Mouse (Mus musculus) ovary, adult 18-20 months (tissue): ENCODE measurements around the gene Gm20388.

Experiments used
- DNase-seq: peaks from one replicate; pipeline ENCODE4 v3.0.0; 2022; ENCODE audit warnings: low spot score, mixed read lengths

Gm20388 gene

DNA sequence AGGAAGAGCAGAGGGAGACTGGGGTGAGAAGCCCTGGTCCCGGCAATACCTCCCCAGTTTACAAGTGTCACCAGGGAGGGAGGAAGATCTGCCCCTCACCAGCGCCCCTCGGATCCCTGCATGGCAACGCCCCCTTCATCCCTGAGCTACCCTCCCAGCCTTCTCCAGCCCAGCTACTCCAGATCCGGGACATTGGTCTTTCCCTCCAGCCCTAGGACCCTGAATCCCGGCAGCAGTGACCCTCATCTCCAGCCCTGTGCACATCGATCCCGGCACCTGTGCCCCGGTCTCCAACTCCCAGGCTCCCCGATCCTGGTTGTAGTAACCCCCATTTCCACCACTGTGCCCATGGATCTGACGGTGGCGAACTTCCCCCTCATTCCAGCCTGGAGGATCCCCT, 2532.1 kb downstream of the Gm20388 start:
- DNase-seq = no peak

DNA sequence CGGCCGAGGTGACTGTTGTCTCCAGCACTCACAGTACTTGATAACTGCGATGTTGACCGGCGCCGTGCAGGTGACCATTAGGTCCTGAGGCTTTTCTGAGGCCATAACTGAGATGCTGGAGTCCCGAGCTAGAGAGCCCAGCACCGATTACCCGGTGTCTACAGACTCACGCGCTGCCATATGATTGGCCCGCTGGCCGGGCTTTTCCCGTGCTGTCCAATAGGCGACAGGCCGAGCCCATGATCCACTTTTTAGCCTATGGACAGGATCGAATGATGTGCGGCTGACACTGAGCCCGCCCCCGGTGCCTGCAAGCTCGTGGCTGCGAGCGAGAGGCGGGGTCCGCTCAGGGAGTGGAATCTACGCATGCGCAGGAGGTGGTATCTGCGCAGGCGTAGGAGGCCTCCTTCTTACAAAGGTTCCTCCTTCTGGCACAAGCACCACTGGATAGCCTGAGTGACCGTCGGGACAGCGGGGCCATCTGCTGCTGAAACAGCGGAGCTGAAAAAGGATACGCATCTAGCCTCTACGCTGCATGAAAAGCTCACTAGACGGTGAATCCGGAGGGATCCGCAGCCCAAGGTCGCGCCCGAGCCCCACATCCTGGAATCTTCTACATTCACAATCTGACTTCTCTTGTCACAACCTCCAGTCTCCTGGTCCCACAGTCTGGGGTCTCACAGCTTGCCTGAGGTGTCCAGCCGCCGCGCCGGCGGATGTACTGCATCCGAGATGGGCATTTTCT, 2532.8 kb downstream of the Gm20388 start, which contains the start of gene Mvd:
Mvd (minus strand) TSS at position 161 of the 745 bp plus-strand sequence.
- peak; percentile 100 for DNase-seq

DNA sequence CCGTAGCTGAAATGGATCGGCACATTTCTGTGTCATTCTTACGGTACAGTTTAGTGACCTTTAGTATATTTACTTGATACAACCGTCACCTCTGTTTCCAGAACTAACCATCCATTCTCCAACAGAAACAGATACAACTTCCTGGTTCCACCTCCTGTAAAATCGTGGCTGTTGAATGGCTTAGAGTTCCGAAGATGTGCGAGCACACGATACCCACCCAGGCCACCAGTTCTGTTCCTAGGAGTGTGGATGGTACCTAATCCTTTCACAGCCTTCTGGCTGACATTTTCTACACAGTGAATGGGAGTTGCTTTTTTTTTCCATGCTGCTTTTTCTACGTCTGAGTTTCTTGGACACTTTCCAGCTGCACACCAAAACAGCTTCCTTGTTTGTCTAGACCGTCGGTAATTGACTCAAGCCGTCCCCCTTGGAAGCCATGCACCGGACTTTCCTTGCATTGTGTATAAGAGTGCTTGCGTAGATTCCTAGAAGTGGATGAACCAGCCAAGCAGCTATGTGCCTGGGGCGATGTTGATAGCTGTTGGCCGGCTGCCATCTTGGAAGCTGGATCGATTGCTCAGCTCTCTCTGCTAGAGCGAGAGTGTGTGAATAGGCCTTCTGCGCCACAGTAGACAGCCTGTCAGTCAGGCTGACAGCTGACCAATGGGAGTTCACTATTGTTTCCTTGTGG, 2533.6 kb downstream of the Gm20388 start:
- peak; percentile 75 for DNase-seq

DNA sequence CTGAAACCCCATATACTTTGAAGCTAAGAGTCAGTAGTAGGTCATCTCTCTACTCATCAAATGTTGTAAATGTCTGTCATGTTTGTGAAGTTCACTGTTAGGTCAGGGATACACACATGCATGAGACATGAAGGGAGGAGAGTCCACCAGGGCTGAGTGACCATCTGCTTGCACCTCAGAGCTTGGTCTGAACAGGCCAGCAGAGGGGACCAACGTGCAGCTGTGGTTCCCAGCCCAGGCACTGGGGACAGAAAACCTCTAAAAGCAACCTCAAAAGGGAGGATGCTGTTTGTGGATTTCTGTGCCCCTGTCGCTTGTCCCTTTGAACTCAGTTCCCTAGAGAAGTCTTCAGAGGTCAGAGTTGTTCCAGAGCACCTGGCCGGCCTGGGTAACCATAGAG, 2534.6 kb downstream of the Gm20388 start:
- no peak for DNase-seq

DNA sequence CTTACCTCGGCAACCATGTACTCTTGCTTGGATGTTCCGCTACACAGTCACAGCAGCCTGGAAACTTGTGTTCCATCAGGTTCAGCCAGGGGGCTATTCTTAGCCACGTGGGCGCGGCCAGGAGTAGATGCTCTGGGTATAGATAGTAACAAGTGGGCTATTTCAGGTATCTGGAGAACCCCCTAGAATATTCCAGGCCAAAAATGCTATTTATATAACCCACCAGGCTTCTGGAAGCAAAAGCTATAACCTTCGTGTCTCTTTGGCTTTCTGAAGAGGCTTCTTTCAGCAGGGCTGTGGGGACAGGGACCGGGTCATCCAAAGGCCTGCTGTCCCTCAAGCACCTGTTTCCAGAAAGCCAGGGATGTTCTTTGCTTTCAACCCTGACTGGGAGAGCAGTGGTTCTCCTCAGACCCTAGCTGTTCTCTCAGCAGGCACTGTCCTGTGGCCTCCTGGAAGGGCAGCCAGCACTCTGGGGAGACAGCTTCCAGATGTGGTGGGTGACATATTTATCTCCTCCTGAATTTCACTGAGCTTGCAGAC, 2540.6 kb downstream of the Gm20388 start:
- DNase-seq = no peak

DNA sequence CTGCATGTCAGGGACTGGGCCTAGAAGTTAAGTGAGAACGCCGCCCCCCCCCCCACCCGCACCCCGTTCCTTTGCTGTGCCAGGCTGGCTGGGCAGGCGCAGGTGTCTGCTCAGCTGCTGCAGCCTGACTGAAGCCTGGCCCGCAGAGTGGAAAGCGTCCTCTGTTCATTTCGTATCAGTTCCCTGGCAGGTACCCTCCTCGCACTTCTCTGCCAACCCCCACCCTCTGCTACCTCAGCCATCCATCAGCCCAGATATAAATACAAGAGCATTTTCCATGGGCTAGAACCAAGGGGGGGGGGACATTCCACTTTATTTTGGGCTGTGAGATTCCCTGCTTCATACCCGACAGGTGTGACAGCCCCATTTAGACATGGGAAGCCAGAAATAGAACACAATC, 2541.5 kb downstream of the Gm20388 start:
- DNase-seq = no peak

DNA sequence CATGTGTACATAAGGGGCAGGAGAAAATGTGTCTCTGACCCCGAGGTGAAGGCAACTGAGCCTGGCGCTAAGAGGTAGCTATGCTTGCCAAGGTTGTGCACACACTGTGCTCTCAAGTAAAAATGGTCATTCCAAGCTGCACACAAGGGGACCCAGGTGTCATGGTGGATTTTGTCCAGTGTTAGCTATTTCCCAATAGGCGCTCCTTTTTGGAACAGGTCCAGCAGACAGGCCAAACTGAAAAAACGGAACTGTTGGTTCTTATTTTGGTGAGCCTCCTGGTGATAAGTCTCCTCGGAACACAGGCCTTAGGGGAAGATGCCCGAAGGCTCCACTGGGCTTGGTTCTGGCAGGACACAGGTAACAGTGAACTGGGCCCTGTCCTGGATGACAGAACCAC, 2543.8 kb downstream of the Gm20388 start:
- DNase-seq = no peak

DNA sequence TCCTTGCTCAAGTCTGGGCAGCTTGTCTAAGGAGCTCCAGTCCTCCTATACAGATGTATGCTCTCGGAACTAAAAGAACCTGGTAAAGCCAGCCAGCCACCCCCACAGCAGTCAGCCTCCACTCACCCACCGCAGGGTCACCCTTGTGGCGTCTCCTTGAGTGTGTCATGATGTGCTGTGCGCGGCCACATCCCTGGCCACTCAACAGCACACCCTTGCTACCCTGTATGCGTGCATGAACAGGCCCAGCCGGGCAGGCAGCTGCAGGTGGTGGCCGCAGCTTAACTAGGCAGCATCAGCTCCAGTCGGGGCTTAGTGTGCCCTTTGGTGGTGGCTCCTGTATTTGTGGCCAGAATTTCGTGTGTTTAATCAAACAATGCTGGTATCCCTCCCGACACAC, 2546.5 kb downstream of the Gm20388 start:
- DNase-seq = no peak

DNA sequence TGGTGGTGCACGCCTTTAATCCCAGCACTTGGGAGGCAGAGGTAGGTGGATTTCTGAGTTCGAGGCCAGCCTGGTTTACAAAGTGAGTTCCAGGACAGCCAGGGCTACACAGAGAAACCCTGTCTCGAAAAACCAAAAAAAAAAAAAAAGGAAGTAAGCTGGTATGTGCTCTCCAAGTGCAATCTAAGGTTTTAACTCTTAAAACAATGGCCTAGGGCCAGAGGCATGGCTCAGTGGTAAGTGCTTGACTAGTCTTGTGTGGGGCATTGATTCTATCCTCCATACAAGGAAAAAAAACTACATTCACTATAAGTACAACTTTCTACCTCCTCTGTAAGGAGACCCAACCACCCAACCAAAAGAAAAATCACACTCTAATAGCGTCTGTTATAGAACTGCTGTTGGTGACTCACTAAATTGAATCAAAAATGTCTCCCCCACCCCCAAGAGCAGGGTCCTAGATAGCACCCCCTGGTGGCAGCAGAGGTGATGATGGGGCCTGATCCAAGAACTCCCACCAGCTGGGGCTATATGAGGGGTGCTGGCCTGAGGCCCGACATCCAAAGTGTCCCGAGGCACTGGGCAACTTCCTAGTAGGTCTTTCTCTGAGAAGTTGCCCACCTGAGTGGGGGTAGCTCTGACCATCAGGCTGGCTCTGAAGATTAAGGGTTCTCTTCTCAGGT, 2548.7 kb downstream of the Gm20388 start:
- DNase-seq = no peak

DNA sequence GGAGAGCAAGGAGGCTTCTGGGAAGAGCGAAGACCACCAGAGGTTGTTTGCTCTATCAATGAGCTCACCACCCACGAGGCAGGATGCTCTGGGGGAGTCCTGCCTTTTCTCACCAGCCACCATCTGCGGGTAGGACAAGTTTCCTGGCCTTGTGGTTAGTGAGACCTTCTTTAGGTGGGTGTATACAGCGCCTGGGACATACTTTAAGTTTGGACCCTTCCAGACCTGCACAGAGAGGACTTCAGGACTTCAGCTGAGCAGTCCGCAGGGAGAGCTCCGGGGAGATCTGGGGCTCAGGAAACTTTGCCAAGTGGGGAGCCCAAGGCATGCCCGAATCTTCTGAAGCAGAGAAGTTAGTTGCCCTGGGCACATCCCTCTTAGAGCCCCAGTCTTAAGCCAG, 2549.3 kb downstream of the Gm20388 start:
- DNase-seq = no peak

DNA sequence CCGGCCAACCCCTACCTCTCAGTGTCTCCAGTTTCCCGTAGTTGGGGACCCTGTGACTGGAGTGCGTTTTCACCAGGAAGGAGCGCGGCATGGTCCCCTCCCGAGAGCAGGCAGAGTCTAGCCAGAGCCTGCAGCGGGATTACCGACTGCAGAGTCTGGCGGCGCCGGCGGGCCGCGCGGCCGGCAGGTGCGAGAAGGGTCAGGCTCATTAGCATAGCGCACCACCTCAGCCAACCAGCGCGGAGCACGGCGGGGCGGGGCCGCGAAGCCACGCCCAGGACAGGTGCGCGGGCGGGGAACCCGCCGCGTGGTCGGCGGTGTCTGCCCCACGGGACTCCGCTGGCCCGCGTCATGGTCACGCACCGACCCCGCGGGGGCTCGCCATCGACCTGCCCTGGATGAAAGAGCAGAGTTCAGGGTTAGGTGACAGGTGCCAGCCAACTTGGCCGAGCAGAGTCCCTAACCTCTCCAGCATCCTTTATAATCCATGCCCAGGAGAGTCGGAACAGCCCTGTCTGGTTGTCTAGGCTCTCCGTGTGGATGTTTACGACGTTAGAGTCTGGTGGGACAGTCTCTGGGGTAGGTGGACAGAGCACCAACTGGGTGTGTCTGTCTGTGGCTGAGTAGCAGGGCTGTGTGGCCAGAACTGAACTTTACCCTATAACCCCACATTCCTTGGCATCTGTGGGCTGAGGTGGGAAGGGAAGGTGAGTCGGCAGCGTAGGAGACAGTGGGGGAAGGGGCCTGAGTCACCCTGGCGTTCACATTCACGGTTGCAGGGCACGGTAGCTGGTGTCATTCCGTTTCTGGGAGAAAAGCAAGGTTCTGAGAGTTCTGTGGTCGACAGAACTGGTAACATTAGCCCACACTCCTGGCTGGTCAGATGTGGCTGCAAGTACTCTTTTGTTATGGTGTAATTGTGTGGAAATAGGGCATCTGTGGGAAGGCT, 2550.2 kb downstream of the Gm20388 start, which contains the start of gene Snai3:
Snai3 (minus strand) TSS at position 210 of the 949 bp plus-strand sequence.
- no peak for DNase-seq

DNA sequence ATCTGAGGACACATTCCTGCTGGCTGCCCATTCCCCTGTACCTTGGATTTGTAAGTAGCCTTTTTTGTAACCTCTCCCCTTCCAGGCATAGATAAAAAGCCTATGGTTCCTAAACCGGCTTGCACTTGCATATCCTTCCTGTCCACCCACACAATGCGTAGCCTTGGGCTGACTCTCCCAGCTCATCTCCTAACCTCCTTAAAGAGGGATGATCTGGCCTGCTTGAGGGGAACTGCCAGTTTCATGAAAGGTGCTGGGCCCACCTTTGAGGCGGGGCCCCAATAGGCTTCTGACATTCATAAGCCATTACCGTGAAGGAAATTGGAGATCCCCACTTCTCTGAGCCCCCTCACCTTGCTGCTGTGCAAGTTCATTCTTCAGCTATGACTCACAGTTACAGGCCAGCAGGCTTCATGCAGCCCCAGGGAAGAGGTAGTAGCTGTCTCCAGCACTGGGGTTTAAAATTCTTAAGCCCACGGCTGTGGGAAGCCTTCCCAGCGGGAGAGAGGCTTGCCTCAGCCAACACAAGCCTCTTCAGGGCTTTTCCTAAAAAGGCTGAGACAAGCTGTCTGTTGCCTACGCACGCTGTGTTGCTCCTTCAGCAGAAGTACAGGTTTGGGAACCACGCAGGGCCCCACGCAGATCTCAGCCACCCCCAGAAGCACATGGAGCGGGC, 2551.0 kb downstream of the Gm20388 start:
- no peak for DNase-seq

DNA sequence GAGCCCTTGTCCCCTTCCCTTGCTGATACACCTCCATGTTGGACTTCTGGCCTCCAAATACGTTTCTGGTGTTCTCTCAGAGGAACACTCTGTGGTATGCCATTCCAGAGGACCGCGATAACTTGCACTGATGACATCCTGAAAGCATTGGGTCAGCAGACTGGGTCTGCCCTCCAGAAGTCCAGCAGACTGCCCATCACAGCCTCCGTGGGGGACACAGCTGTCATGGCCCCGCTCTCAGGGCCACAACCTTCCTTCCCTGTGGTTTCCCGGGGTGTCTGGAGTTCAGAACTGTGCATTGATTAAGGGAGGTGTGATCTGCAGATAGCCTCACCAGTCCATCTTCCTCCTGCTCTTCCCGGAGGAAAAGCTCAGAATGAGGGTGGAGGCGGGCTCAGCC, 2551.9 kb downstream of the Gm20388 start:
- no peak for DNase-seq

DNA sequence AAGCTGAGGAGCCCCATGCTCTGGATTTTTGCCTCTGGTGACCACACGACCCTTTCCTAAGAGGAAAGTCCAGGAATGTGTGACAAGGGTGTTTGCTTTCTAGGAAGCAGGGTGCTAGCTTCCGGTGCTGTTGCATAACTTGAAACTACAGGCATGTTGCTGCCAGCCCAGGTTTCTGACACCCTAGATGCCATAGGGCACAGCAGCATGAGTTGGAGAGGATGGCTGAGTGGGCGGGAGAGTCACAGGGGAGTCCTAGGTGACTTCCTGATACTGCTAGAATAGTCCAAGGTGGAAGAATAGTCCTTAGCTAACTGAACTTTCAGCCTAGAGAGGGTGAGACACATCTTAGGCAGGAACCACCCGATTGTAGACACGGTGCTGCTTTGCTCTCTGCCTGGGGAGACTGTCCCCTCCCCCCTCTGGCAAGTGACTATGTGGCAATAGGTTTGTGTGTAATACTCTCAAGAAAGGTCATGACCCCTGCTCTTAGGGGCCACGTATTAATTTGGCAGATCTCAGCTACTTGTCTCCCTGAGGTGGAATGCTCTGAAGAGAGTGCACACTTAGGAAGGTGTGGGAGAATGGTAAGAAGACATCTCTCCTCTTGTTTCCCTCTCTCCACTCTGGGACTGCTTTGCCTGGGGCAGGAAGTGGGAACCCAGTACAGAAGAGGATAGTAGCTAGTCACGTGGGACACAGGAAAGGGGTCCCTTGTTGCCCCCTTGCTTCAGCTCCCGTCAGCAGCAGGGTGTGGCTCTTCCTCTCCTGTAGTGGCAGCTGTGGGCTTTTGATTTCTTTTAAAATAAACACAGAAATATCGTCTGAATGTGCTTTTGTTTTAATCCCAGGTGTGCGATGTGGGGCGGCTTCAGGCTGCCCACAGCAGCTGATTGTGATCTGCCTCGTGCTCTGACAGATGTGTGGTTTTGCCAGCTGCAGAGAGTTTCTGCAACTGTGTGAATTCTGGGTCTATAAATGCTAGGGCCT, 2553.3 kb downstream of the Gm20388 start:
- no peak for DNase-seq

DNA sequence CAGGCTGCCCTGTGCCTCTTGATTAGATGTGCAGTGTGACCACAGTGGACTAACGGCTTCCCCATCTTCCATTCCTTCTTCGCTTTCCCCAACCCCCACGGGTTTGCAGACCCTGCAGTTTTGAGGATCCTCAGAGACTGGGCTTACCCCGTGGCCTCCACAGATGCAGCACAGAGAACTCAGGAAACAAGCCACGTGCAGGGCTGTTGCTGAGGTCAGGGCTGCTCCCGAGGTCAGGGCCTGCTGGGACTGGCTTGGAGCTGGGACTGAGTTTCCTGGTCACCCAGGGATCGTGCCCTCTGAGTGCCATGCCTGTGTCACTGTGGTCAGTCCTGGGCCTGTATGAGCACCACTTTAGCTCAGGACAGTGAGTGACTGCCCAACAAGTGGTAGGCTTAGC, 2554.3 kb downstream of the Gm20388 start:
- no peak for DNase-seq

DNA sequence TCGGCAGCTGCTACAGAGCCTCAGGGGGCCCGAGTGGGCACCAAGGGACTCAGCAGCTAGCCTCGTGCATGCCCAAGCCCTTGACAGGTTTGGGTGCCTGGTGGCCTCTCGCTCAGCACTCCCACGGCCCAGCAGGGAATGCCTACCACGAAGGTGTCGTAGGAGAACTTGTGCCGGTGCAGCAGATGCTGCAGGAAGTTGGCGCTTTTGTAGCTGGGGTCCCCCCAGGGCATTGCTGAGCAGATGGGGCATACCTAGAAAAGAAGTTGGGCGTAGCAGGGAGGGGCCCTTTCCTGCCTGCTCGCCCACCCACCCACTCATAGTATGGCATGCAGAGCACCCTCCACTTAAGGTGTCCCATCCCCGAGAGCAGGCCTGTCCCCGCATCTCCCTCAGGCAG, 2557.2 kb downstream of the Gm20388 start:
- DNase-seq = no peak

DNA sequence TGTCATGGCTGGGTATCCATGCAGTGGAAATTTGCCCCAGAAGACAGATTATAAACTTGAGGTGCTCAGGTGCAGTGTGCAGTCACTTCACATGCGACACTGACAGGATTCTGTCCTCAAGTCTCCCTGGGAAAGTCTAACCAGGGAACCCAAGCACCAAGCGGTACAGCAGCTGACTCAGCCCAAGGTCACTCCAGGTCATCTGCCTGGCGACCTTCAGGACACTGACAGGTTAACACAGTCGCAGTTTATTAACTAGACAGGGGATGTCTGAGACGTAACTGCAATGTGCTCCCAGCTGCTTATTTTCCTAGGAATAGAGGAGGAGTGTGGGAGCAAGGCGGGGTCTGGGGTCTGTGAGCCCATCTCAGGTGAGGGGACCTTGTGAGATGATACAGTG, 2558.8 kb downstream of the Gm20388 start:
- DNase-seq = no peak

DNA sequence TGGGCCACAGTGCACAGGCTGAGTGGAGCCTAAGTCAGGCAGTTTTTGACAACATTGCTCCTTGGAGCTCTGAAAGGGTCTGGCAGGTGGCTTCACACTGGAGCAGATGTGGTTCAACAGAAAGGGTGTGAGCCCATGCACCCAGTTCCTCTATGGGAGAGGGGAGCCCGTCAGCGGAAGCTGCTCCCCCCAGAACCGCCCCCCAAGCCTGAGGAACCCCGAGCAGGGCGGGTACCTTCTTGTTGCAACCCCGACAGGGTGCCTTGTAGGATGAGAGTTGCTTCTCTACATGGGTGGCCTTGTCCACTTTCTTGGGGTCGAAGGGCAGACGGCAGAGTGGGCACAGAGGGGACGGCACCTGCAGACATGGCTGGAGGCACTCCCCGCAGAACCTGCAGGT, 2559.3 kb downstream of the Gm20388 start:
- DNase-seq = no peak

DNA sequence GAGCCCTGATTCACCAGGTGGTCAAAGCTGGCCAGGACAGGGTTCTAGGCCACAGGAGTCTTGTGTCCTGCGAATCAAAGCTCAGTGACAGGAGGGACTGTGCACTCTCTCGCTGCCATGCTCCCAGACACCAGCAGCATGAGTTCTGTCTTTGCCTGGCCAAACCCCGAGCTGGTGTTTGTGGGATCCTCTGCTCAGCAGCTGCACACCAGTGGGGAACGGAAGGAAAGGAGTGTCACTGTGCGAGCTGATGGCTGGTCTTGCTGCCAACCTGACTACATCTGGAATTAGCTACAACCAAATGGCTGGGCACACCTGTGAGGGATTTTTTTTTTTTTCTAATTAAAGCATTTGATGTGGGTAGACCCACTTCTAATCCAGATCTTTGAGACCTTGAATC, 2560.1 kb downstream of the Gm20388 start:
- no peak for DNase-seq

DNA sequence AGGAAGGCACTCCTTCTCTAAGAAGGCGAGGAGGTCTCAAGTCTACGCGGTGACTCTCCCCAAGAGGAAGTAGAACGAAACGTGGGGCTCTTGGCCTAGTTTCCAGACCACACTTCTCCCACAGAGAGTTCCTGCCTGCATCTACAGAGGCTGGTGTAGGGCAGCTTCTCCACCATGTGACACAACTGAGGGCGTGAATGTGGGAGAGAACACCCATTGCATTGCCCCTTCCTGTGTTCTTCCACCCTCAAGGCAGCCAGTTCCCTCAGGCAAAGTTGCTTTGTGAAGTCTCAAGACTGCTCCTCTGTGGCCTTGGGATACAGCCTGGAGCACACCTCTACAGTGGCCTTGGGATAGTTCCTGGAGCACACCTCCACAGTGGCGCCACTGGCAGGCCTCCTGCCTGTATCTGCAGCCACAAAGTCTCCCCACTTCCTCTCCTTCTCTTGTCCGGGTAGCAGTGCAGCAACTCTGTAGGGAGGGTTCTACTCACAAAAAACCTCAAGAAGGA, 2563.3 kb downstream of the Gm20388 start:
- DNase-seq = no peak
